Mouse (Mus musculus): ENCODE results near the gene Selenos.
A peak's percentile ranks its signal among the peaks of the same experiment; 100 is the strongest.
"Not testable (repeated sequence)": the region's sequence is repeated elsewhere in the genome, so short reads cannot be mapped to it uniquely, and the experiment has no call there.

The Selenos gene

DNA sequence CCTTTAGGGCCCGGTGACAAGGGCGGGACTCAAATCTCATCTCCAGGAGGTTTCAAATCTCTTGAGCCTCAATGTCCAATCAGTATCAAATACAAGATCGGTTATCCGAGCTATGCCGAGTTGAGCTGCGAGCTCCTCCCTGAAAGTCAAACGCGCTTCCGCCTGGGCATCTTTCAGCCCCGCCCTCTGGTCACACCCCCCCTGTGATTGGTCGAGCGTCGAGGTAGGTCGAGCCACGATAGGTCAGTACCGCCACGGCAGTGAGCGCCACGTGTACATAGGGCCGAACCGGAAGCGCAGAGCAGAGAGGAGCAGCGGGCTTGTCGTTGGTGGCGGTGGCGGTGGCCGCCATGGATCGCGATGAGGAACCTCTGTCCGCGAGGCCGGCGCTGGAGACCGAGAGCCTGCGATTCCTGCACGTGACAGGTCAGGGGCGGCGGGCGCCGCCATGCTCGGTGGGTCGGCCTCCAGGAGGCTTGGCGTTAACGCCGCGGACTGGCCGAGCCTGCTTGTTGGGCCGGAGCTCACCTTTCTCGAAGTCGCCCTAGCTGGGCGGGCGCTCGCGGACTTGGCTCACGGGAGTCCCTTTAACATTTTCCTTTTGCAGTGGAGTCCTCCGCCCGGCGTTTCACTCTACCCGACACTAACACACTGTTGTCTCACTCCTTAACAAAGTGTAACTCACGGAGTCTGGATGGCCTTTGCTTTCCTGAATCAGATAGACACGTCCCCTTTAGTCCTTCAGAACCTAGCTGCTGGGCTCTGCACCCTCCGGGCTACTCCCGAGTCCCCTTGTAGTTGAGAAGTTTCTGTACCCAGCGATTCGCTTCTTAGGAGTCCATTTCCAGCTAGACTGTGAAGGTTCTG, at the start of gene Selenos:
Selenos (plus strand) TSS at position 286 of the 867 bp plus-strand sequence.
- DNase-seq, result peak; percentile 92 to 97

DNA sequence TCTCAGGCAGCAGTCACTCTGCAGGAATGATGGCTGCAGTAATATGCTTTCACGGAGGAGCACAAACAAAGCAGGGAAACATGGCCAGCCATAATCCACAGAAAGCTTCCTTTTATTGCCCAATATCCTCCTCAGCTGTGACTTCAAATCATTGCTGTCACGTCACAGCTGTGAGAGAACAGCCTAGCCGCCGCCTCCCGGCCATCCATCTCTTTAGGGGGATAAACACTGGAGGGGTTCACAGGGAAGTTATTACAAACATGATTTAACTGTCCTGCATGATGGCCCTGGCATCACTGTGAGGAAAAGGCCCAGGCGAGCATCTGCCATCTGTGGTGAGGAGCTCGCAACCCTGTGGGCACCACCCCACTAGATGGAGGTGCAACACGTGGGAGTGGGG, 42.6 kb upstream of the Selenos start:
- no peak for DNase-seq

DNA sequence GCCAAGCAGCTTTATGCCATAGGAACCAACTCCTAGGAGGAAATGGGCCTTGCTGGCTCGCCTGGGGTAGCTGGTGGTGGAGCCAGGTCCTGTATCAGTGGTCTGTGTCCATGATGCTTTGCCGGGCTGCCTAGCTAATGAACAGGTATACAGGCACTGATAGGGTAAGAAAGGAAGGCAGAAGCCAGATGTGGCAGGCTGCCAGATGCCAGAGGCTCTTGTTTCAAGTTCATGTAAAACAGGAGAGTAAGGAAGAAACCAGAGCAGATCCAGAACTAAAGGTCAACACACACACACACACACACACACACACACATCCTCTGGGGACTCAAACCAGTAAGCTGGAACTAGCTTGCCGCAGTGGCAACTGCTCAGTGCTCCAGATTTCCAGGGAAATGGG, 41.2 kb upstream of the Selenos start:
- peak in 1 of 2 experiments; percentile 50 for DNase-seq

DNA sequence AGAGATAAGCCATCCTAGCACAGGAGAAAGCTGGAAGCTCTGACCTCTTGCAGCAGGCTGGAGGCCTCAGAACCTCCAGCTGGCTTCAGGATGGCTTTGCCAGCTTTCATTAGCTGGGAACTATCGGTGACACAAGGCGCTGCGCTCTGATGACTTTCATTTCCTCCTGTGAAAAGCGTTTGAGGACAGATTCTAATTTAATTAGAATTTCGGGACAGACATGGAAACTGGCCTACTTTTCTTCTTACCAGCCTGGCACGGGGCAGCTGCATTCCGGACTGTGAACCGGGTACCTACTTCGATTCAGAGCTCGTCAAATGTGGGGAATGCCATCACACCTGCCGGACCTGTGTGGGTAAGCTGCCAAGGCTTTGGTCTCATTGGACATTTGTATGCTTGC, 40.7 kb upstream of the Selenos start:
- DNase-seq, result peak; percentile 68 to 79

DNA sequence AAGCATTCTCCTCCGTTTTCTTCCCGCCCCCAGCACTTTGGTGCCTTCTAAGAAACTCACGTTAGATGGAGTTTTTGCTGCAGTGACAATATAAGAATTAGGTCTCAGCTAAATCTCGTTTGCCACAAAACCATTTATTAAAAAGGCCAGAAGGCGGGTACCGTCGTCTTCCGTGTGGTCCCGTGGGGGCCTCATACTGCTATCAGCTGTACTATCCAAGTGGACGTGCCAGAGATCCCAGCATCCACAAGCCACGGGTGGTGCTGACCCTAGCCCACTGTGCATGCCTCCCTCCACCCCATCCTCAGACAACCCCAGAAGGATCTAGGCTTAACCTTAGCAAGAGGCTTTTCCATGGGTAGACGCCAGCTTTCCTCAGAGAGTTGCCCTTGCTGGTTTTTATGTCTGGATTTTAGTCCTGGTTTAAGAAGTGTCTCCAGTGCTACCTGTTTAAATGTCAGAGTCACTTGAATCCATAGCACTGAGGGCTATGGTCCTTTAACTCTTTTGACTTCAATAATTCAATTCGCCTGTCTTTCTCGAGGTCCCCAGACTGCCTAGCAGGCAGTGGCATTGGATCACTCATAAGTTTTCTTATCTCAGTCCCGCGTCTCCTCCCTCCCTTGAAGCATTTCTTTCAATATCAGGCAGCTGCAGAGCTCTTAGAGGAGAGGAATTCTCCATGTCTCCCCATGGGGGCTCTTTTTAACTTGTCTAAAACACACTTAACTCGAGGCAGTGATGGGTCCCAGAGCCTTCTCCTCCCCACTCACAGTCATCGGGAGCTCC, 39.2 kb upstream of the Selenos start:
- no peak for DNase-seq

DNA sequence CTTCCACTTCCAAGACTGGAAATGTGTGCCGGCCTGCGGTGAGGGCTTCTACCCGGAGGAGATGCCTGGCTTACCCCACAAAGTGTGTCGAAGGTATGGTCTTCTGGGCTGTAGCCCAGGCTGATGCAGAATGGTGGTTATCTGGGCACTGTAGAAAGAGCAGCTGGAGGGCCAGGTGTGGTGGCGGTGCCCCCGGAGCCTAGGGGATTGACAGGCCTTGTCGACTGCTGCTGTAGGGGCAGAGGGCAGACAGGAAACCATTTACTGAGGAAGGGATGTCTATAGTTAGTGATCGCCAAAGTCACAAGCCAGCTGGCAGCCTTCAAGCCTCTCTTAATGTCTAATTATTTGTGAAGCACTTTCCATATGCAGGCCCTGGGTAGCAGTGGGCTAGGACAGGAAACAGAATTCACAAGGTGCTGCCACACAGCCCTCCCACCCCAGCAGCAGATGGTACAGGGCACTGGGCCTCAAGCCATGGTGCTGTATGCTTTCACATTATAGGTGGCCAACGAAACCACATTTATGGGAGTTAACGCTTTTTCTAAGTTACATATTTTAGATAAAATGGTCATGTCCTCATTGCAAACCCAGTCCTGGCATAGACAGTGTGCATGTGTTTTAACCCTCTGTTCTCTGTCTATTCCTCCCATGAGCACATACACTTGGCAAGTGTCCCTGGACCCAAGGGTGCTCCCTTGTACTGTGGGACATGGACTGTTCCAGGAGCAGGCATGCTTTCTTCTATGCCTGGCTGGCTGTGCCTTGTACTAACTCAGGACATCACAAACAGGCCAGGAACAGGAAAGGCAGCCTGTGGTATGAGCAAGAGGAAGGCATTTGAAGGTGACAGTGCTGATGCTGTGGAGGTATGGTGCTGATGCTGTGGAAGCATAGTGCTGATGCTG, 35.6 kb upstream of the Selenos start, which contains the start of gene Gm45213:
Gm45213 (plus strand) TSS at position 51 of the 908 bp plus-strand sequence.
- DNase-seq, result peak; percentile 76 to 78

DNA sequence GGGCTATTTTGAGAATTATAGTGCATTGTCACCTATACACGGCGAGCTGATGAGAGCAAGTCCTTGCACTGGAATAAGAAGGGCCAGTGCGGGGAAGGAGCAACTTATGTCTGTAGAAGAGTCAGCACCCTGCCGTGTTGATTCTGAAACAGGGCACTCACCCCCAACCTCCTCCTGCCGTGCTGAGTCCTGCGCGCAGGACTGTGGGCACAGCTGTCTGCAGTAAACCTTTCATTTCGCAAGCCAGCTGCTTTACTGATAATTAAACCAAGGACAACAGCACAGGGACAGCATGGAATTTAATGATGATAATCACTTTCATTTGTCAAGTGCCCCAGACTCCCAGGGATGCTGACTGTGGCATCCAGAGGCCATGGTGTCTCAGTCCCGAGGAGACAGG, 34.8 kb upstream of the Selenos start:
- no peak for DNase-seq

DNA sequence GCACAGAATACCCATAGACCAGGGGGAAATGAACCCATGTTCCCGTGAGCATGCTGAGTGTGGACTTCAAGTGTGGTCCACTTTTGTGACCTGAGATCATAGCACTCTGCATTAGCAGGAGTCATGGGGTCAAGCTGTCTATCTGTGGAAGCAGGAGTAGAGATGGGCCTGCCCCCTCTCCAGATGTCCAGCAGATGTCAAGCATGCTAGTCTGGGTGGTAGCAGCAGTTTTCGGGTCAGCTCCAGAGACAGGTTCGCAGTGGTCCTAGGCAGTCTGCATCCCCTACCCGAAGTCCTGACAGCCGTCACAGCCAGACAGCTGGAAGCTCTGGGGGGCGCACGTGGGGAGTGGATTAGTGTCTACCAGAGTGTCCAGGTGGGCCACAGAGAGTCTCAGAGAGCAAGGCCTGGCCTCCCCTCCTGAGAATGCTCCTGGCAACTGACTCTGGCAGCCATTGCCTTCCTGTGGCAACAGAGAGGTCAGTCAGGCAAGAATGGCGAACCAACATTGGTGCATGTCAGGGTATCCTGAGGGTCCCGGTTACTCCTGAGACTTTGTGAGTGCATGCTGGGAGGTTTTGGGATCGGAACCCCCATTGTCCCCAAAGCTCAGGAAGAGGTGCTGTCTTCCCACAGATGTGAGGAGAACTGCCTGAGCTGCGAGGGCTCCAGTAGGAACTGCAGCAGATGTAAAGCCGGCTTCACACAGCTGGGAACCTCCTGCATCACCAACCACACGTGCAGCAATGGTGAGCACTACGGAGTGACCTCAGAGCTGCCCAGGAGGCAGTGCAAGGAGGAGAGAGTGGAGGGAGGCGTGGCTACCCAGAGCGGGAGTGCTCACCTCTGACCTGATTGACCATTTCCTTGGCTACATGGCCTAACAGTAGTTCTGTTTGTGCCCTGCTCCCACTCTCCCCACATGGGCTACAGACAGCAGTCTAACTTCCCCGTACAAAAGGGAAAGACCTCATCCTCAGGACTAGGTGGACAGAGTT, 32.2 kb upstream of the Selenos start:
- no peak for DNase-seq

DNA sequence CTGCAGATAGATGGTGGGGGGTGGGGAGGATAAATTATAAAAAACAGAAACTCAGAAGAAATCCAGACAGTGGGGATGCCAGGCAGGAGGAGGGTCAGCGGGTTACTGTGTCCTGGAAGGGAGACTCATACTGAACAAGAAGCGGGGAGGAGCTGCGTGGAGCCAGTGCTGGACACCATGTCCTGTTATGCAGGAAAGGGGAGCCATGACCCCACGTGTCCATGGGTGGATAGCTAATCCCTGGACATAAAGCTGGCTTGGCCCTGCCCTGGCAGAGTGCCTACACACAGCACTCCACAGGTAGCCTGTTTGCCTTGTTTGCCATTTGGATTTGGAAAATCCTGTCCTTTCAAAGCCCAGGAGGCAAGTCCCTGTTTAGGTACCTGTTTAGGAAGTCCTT, 31.5 kb upstream of the Selenos start:
- DNase-seq, result no peak

DNA sequence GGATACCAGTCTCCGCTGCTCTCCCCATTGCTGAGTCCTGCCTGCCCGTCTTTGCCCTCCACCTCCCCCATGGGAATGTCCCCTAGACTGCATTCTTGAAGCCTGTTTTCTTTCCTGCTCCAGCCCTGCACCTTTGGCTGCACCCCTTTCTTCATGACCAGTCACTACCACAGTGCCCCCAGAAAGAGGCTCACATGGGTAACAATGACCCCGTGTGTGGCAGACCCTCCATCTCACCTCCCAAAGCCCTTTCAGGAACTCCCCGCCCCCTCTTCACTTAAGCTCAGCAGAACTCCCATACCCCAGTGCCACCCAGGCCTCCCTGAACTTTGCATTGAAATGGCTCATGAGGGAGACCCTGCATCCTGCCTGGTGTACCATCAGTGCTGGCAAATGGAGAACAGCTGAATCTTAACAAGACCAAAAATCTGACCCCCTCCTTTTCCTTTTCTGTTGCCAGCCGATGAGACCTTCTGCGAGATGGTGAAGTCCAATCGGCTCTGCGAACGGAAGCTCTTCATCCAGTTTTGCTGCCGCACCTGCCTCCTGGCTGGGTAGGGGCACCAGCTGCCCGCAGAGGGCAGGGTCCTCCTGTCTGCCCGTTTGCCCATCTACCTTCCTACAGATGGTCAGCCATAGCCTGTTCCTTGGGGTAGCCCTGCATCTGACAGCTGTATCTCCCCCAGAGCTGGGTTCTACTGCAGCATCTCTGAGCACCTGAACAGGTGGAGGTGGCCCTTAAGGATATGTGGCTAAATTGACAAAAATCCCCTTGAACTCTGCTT, 30.8 kb upstream of the Selenos start:
- DNase-seq, result no peak

DNA sequence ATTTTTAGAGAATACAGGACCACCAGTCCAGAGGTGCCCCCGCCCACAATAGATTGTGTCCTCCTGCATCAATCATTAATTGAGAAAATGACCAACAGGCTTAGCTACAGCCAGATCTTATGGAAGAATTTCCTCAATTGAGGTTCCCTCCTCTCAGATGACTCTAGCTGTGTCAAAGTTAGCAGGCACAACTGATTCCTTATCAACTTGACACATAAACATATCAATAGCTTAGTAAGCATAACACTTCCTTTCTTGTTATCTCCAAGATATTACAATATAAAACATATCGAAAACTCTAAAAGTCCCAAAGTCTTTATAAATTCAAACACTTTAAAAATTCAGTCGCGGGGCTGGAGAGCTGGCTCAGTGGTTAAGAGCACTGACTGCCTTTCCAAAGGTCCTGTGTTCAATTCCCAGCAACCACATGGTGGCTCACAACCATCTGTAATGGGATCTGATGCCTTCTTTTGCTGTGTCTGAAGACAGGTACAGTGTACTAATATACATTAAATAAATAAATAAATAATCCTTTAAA, 25.4 kb upstream of the Selenos start:
- no peak for DNase-seq

DNA sequence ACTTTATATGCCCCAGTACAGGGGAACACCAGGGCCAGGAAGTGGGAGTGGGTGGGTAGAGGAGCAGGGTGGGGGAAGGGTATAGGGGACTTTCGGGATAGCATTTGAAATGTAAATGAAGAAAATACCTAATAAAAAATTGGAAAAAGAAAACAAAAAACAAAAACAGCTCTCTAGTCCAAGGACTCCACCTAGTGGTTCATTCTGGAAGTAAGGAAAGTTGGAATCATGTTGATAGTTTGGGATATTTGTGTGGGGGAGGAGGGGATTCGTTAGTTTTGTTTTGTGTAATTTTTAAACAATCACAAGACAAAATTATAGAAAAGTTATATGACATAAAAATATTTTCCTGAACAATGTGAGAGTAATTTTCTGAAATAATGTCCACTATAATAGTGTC, 24.1 kb upstream of the Selenos start:
- DNase-seq, result not testable (repeated sequence)

DNA sequence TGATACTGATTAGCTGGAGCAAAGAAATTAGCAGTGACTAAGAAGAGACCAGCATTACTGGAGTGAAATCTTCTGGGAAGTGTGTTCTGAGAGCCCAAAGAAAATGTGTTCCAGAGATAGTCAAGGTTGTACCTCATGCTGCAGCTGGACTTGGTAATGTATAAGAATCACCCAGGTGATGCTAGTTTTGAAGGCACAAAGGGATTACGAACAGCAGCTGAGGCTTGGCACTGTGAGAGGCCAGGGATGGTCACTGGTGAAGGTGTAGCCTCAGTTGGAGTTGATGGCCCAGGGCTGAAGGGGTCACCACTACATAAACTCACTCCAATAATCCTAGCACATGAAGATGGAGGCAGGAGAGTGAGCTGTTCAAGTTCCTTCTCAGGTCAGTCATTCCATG, 20.7 kb upstream of the Selenos start, which contains the start of gene Snrpa1:
Snrpa1 (plus strand) TSS at position 301 of the 400 bp plus-strand sequence.
- no peak for DNase-seq

DNA sequence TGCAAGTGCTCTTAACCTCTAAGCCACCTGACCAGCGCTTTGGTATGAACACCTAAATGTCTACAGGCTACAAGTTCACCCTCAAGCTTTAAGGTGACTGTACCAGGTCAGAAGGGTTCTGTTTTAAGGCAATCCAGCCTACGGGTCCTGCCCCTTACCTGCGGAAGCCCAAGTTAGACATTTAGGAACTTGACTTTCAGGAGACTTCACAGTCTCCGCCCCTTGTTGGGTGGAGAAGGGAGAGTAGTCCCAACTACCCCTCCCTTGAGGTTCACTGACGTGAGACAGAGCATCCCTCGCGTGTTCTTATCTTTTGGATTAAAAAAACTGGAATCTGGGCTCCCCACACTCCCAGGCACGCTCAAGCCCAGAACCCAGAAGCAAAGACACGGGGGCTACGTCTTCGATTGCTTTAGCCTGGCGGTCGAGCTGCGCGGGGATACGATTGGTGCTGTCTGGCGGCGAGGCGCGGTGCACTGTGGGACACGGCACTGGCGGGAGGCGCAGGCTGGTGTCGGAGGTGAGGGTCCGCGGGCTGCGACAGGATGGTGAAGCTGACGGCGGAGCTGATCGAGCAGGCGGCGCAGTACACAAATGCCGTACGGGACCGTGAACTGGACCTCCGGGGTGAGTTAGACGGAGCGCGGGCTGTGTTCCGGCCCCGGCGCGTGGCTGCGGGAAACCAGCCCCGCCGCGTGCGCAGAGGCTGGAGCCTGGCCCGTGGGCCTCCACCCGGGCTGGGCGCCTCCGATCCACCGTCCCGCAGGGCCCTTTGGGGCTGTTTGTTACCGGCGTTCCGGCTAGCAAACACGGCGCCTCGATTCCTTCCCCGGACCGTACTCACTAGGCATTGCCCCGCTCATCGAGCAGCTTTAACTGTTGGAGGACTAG, 19.1 kb upstream of the Selenos start:
- DNase-seq, result peak; percentile 85 to 92

DNA sequence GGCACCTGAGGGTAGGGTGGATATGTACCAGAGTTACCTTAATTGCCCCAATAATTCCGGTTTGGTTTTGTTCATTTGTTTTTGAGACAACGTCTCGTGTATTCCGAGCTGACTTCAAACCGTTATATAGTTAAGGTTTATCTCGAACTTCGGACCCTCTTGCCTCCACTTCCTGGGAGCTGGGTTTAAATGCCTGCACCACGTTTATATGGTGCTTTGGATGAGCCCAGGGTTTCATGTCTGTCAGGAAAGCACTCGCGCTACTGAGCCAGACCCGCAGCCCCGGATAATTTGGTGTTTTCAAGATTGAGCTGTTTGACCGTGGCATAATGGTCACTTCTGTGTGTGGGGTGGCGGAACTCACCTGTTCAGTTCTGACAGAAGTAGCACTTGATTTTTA, 18.4 kb upstream of the Selenos start:
- no peak for DNase-seq

DNA sequence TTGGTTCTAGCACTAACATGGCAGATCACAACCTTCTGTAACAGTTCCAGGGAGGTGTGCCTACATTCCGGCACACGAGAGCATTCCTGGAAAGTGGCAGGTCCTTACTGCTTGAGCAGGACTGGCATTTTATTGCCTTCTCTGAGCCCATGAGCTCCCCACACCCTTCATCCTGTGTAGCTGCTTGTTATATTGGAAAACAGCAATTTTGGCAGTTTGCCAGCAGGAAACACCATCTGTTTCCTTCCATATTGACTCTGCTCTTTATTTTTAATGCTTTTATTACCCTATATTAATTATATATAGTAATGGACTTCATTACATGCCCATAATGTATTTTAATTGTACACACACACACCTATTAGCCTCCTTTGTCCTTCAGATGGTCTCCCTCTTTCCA, 3.0 kb upstream of the Selenos start:
- peak; percentile 37 to 42 for DNase-seq

DNA sequence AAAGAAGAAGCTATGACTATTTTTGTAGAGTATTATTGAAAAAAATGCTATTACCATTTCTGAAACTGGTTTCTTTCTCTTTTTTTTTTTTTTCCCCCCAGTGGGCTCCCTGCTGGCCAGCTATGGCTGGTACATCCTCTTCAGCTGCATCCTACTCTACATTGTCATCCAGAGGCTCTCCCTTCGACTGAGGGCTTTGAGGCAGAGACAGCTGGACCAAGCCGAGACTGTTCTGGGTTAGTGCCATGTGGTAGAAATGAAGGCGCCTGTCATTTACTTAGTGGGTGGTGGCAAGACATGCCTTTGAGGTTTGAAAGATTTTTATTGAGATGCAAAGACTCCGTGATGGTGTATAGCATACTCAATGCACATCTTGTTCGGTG, 773 bp downstream of the Selenos start:
- no peak for DNase-seq

DNA sequence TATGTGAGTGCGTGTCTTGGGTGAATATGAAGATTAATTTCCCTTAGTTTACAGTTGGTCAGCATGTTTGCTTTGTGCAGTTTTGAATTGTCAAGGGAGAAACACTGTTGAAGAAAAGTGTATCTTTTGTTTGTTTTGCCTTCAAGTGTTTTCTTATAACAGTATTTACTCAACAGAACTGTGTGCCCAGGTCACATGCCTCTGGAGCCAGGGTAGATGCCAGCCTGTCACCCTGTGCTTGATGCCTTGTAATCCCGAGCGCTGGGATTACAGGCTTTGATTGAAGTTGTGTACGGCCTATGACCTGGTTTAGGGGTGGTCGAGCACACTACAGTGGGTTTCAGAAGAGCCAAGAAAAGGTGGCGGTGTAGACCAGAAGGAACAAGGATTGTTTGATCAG, 4.3 kb downstream of the Selenos start:
- no peak for DNase-seq

DNA sequence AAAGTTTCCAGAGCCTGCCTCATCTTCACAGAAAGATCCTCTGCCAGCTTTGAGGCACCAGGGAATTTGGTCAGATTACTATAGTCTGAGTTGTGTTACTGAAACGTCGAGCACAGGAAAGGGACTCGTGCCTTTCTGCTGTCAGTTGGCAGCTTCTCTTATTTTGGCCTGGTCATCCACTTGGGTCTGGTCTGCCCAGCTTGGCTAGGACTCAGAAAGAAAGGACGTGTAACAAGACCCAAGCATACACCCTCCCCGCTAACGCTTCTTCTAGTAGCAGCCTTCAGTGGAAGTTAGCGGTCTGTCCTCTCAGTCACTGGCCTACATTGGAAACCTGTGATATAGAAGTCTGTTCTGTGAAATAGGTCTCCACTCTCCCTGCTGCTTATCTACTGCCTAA, 5.1 kb downstream of the Selenos start:
- no peak for DNase-seq
